Mouse (Mus musculus): ENCODE measurements around the gene Zfp583.

DNA sequence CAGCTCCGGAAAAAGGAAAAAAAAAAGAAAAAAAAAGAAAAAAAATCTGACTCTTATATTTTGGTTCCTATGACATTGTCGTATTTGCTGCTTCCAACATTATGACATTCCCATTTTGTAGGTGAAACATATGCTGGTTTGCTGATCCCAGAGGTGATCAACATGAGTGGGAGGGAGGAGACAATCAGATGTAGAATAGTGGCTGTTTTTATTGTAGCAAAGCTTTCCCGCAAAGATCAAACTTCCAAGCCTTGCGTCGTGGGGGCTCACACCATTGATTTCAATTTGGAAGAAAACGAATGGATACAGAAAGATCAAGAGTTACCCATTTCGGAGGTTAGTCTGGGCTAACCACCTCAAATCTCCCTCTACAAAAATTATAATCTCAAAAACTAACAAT, 30.7 kb upstream of the Zfp583 start:
- no peak for TF ChIP-seq USF1 (IDR thresholded peaks at IDR 0.05; ENCODE audit: low read depth)
- TF ChIP-seq E2F4 (IDR thresholded peaks at IDR 0.05; ENCODE audit: insufficient read depth): no peak
- TF ChIP-seq POLR2A (IDR thresholded peaks at IDR 0.05; ENCODE audit: insufficient read length, low read depth): no peak
- no peak for TF ChIP-seq SRF (IDR thresholded peaks at IDR 0.05; ENCODE audit: control insufficient read depth, insufficient read length, low read depth)
- TF ChIP-seq MAX (IDR thresholded peaks at IDR 0.05; ENCODE audit: low read depth): no peak
- no peak for TF ChIP-seq TCF12 (IDR thresholded peaks at IDR 0.05; ENCODE audit: insufficient read depth, poor library complexity, severe bottlenecking)
- no peak for TF ChIP-seq MYOD1 (IDR thresholded peaks at IDR 0.05; ENCODE audit: control insufficient read depth in 1 of 3, insufficient read length in 2 of 3, low read depth in 2 of 3)
- no peak for TF ChIP-seq REST (IDR thresholded peaks at IDR 0.05; ENCODE audit: insufficient read depth, insufficient read length)
- TF ChIP-seq MYOG (IDR thresholded peaks at IDR 0.05; ENCODE audit: control insufficient read depth in 1 of 3, insufficient read depth in 1 of 3, insufficient read length in 2 of 3, low read depth in 2 of 3): no peak
- TF ChIP-seq CEBPB (IDR thresholded peaks at IDR 0.05; ENCODE audit: insufficient read depth, poor library complexity, severe bottlenecking): no peak
- TF ChIP-seq TCF3 (IDR thresholded peaks at IDR 0.05; ENCODE audit: insufficient read length, low read depth): no peak

Measured in myocyte (in vitro differentiated cells).